Mouse (Mus musculus) adrenal gland, postnatal 36 days (tissue): ENCODE data around the gene Tmem274. TPM values are rescaled to one million over a fixed set of nuclear protein-coding genes. Genes with fewer than 3 reads are reported as not detected.

Source experiments
- DNase-seq, 2 experiments: peaks; one replicate each; pipeline ENCODE4 v3.0.0; 2021; ENCODE audit warnings: mixed read lengths in 1 of 2
- total RNA-seq, 2 experiments: library from RNA; stranded (reverse); gene quantifications; 2 replicates each; pipeline ENCODE4 v1.2.3; 2021

The Tmem274 gene
- total RNA-seq, 2 experiments from 2014 or later: not detected

GRCm38 (mm10) chr4:149475096-149475495, 2.1 kb upstream of the Tmem274 start:
- DNase-seq: no peak

- peak; percentile 22 to 53 for DNase-seq
Observed at GRCm38 (mm10) chr4:149484566-149484965, 7.4 kb downstream of the Tmem274 start.

- peak; percentile 96 for DNase-seq
Observed at GRCm38 (mm10) chr4:149485053-149485824, 8.1 kb downstream of the Tmem274 start, which contains the start of the genes Nmnat1 and Lzic. Nmnat1 (minus strand) TSS chr4:149485202. Lzic (plus strand) TSS chr4:149485229.

- DNase-seq: peak in 1 of 2 experiments; percentile 28
Observed at GRCm38 (mm10) chr4:149485825-149486206, 8.6 kb downstream of the Tmem274 start.

GRCm38 (mm10) chr4:149487729-149488128, 10.6 kb downstream of the Tmem274 start:
- no peak for DNase-seq

- DNase-seq: no peak
Observed at GRCm38 (mm10) chr4:149489415-149490240, 12.4 kb downstream of the Tmem274 start.

GRCm38 (mm10) chr4:149491151-149491550, 14.0 kb downstream of the Tmem274 start:
- no peak for DNase-seq

- DNase-seq: no peak
Observed at GRCm38 (mm10) chr4:149496612-149497011, 19.4 kb downstream of the Tmem274 start.

- no peak for DNase-seq
Observed at GRCm38 (mm10) chr4:149498901-149499300, 21.7 kb downstream of the Tmem274 start.

GRCm38 (mm10) chr4:149499790-149500189, 22.6 kb downstream of the Tmem274 start:
- DNase-seq: no peak

GRCm38 (mm10) chr4:149504363-149504762, 27.2 kb downstream of the Tmem274 start:
- DNase-seq: no peak

- no peak for DNase-seq
Observed at GRCm38 (mm10) chr4:149504858-149505257, 27.7 kb downstream of the Tmem274 start.

GRCm38 (mm10) chr4:149505261-149505967, 28.2 kb downstream of the Tmem274 start:
- DNase-seq: no peak

- DNase-seq: no peak
Observed at GRCm38 (mm10) chr4:149506904-149507303, 29.7 kb downstream of the Tmem274 start.

GRCm38 (mm10) chr4:149511221-149511646, 34.1 kb downstream of the Tmem274 start:
- DNase-seq: no peak

GRCm38 (mm10) chr4:149512072-149512471, 34.9 kb downstream of the Tmem274 start:
- DNase-seq: no peak

- DNase-seq: no peak
Observed at GRCm38 (mm10) chr4:149515706-149516105, 38.5 kb downstream of the Tmem274 start.

GRCm38 (mm10) chr4:149517868-149518340, 40.7 kb downstream of the Tmem274 start, which contains the start of gene Ctnnbip1:
Ctnnbip1 (plus strand) TSS chr4:149518236.
- peak; percentile 98 to 99 for DNase-seq

- DNase-seq: no peak
Observed at GRCm38 (mm10) chr4:149518351-149519220, 41.4 kb downstream of the Tmem274 start.

- no peak for DNase-seq
Observed at GRCm38 (mm10) chr4:149521258-149521657, 44.1 kb downstream of the Tmem274 start.

GRCm38 (mm10) chr4:149523961-149524360, 46.8 kb downstream of the Tmem274 start:
- peak; percentile 34 to 40 for DNase-seq
